Mouse (Mus musculus) limb, embryonic 15.5 days (tissue): Measurements from ENCODE around the gene Samd4b. TPM values are rescaled to one million over a fixed set of nuclear protein-coding genes. Genes with fewer than 3 reads are reported as not detected.

Source experiments
- ATAC-seq: fragments of 200-750 bp; cut with Nextera tagmentation; 2 replicates; pipeline ENCODE4 v1.8.0; 2017; ENCODE audit warnings: low read depth, moderate TSS enrichment; ENCODE audit not compliant: insufficient number of reproducible peaks, low FRiP score, low TSS enrichment
- H3K27ac ChIP-seq: fragments of 300-500 bp; sonication (generic); 2 replicates; pipeline ENCODE4 v1.5.1; 2015; ENCODE audit warnings: moderate library complexity, mild to moderate bottlenecking, inconsistent platforms
- H3K27me3 ChIP-seq: fragments of 300-500 bp; sonication (generic); 2 replicates; pipeline ENCODE4 v1.6.1; 2015; ENCODE audit warnings: inconsistent platforms
- H3K36me3 ChIP-seq: fragments of 300-500 bp; sonication (generic); 2 replicates; pipeline ENCODE4 v1.6.1; 2015; ENCODE audit warnings: inconsistent platforms
- H3K4me1 ChIP-seq: fragments of 300-500 bp; sonication (generic); 2 replicates; pipeline ENCODE4 v1.6.1; 2015; ENCODE audit warnings: inconsistent platforms
- H3K4me2 ChIP-seq: fragments of 300-500 bp; sonication (generic); 2 replicates; pipeline ENCODE4 v1.6.1; 2015; ENCODE audit warnings: mild to moderate bottlenecking, inconsistent platforms
- H3K4me3 ChIP-seq: fragments of 300-500 bp; sonication (generic); 2 replicates; pipeline ENCODE4 v1.5.1; 2015; ENCODE audit warnings: mild to moderate bottlenecking, inconsistent platforms
- H3K9ac ChIP-seq: fragments of 300-500 bp; sonication (generic); 2 replicates; pipeline ENCODE4 v1.6.1; 2015; ENCODE audit warnings: inconsistent platforms
- H3K9me3 ChIP-seq: fragments of 300-500 bp; sonication (generic); 2 replicates; pipeline ENCODE4 v1.6.1; 2016; ENCODE audit warnings: inconsistent platforms
- WGBS: fragments of 180-500 bp; shearing (Covaris S2); methylation state at CpG from one replicate; pipeline ENCODE4 v1.1.7; 2015; 5-methylcytosine and 5-hydroxymethylcytosine counted together
- polyA plus RNA-seq: library from polyadenylated mRNA; unstranded; fragments of >200 nt; fragmentation: Nextera tagmentation; extraction: Ambion mirVana; gene quantifications from 2 replicates; pipeline ENCODE4 v1.2.1, GENCODE M21; 2015

The Samd4b gene
- polyA plus RNA-seq, 1 experiment from 2014 or later: 28.3 TPM

DNA sequence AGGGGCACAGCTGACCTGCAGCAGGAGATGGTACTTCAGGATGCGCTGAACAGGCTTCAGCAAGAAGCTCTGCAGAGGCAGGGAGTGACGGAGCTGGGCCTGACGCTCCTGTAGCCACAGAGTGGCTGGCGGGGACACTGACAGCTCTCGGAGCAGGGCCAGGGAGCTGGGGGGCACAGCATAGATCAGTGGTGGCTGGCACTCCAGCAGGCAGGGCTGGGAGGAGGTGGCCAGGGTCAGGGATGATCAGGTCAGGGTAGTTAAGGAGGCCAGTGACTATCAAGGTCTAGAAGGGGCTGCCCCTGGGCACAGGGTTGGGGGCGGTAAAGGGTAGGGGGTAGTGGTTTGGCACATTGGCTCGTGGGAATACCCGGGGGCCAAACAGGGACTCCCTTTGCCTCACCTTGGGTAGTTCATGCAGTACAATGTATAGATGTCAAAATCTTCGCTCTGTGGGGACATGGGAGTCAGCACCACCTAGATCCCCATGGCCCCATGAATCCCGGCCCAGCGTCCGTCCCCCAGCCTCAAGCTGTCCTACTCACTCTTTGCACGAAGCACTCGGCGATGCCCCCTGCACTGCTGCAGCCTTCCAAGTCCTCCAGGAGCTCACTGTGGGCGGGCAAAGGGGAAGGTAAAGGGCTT is 229.5 kb downstream of the Samd4b start:
- no peaks in the 10 kb centered on the region for H3K9me3 ChIP-seq
- H3K4me2 ChIP-seq: no peak overlapping the region
- no peak overlapping the region for H3K9ac ChIP-seq
- peaks cover 16% of the 10 kb centered on the region for H3K4me1 ChIP-seq
- no peak for ATAC-seq
- H3K27me3 ChIP-seq: no peaks in the 10 kb centered on the region
- WGBS: 91% methylated on average over 16 of the region's 16 CpGs
- H3K27ac ChIP-seq: no peak overlapping the region
- H3K36me3 ChIP-seq: peaks cover 67% of the 10 kb centered on the region
- H3K4me3 ChIP-seq: no peak overlapping the region

DNA sequence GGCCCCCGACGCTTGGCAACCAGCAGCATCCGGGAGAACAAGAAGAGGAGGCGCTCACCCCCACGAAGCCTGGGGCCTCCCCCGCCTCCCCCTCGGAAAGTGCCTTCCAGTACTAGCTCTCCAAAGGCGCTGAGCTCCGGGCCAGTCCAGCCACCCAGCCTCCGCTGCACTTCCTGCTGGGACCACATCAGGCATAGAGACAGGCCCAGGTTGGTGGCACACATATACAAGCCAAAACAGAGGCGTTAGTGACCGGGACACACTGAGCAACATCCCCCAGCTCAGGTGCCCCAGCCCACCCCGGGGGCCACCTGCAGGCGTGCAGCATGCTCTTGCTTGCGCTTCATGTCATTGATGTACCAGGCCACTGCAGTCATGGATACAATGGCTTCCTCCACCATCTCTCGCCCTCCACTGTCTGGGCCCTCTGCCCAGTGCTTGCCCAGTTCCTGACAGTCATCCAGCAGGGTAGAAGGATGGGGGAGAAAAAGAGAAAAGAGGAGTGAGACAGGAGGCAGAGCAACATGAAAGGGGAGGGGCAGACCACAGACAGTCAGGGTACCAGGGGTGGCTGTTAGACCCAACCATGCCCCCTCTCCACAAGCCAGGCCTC is 230.2 kb downstream of the Samd4b start:
- Histone ChIP-seq H3K4me3 (no peak overlapping the region), H3K27ac (no peak overlapping the region), H3K9me3 (no peaks in the 10 kb centered on the region), H3K36me3 (peaks cover 72% of the 10 kb centered on the region), H3K4me2 (no peak overlapping the region), H3K27me3 (no peaks in the 10 kb centered on the region), H3K9ac (no peak overlapping the region), H3K4me1 (peaks cover 16% of the 10 kb centered on the region)
- no peak for ATAC-seq
- WGBS: 95% methylated on average over 16 of the region's 16 CpGs

DNA sequence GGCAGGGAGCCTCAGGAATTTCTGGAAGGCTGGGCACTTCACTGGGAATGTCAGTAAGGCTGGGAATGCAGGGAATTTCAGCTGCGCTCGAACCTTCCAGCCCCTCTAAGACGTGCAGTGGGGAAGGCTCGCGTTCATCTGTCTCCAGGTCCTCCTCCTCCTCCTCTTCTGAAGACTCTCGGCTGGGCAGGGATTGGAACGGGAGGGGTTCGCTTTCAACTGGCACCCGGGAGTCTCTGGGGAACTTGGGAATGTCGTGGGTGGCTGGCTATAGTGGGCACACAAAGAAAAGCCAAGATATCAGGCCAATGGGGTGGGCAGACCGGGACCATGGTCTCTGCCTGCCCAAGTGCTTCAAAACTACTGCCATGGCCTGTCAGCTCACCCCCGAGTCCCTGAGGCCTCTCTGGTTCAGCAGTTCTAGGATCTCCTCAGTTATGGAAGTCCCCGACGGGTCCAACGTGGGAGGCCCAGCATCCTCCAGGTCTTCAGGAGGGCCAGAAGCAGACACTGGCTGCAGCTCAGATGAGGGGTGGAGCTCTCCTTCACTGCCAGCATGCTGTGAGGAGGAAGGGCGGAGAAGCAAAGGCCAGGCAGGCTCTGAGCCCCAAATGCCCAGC is 235.4 kb downstream of the Samd4b start:
- ATAC-seq: no peak
- Histone ChIP-seq H3K9me3 (no peaks in the 10 kb centered on the region), H3K36me3 (peaks cover 85% of the 10 kb centered on the region), H3K4me1 (peaks cover 19% of the 10 kb centered on the region), H3K27me3 (no peaks in the 10 kb centered on the region), H3K4me2 (no peak overlapping the region), H3K9ac (no peak overlapping the region), H3K4me3 (no peak overlapping the region), H3K27ac (no peak overlapping the region)
- 82% methylated on average over 16 of the region's 16 CpGs for WGBS

DNA sequence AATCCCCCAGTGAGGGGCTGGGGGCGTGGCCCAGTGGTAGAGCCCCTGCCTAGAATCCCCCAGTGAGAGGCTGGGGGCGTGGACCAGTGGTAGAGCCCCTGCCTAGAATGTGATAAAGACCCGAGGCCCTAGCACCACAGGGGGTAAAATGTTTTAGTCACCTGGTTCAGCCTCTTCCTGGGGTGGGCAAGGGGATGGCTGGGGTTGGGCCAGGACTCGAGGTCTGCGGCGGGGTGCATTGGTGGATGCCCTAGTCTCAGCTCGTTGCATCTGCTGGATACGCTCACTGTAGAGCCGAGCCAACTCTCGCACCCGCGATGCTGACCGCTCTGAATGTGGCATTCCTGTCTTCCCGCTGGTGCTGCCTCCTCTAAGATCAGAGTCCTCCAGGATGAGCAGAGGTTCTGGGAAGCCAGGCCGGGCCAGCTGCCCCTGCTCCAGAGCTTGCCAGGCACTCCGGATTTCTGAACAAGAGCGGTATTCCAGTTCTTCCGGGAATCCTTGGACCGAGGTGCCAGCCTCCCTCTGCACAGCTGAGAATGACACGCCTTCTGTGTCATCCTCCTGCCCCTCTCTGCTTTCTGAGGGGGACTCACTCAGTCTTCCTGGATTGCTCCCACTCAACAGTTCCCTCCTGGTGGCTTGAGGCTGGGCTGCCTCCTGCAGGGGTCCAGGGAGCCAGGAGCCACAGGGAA is 236.2 kb downstream of the Samd4b start:
- Histone ChIP-seq H3K9ac (no peak overlapping the region), H3K4me1 (peaks cover 26% of the 10 kb centered on the region), H3K27me3 (no peaks in the 10 kb centered on the region), H3K9me3 (no peaks in the 10 kb centered on the region), H3K36me3 (peaks cover 78% of the 10 kb centered on the region), H3K4me2 (no peak overlapping the region), H3K4me3 (no peak overlapping the region), H3K27ac (no peak overlapping the region)
- ATAC-seq: no peak
- WGBS: 94% methylated on average over 20 of the region's 20 CpGs

DNA sequence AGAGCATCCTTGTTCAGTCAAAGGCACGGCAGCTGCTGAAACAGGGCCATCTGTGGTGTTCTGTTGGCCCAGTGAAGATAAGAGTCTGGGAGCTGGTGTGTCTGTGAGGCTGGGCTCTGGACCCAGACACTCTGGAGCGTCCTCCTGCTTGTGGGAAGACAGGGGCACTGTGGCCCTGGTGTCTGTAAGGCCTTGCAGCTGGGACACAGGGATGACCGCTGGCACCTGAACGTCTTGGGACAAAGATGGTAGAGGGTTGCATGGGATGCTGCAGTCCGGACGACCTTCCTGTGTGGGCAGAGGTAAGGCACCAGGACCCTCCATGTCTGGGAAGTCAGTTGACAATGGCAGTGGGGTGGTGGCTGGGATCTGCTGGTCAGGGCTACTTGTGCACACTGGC is 237.7 kb downstream of the Samd4b start:
- Histone ChIP-seq H3K4me1 (peaks cover 29% of the 10 kb centered on the region), H3K36me3 (peaks cover 64% of the 10 kb centered on the region)
- ATAC-seq: no peak

DNA sequence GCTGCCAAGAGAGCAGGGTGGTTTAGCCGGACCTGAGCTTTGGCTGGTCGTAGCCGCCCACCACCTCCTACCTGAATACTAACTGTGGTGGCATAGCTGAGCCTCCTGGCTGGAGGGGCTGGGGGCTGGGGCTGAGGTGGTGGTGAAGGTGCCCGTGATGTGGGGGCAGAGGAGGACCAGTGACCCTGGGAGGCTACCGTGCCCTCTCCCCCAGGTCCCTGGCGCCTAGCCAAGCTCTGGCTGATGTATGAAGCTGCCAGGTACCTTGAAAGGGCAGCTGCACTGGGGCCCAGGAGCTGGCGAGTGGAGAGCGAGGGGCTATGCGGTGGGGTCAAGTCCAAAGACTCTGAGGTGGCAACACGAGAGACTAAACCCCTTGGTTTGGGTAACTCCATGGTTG is 238.1 kb downstream of the Samd4b start:
- ATAC-seq: no peak
- Histone ChIP-seq H3K4me2 (no peak overlapping the region), H3K36me3 (peaks cover 62% of the 10 kb centered on the region), H3K27me3 (no peaks in the 10 kb centered on the region), H3K9me3 (no peaks in the 10 kb centered on the region), H3K27ac (no peak overlapping the region), H3K4me1 (peaks cover 29% of the 10 kb centered on the region), H3K4me3 (no peak overlapping the region), H3K9ac (no peak overlapping the region)
- 91% methylated on average over 10 of the region's 10 CpGs for WGBS

More for the DNA sequence above, 237.7 kb downstream of the Samd4b start:
- WGBS: 91% methylated on average over 6 of the region's 6 CpGs
- Histone ChIP-seq H3K9ac (no peak overlapping the region), H3K4me2 (no peak overlapping the region), H3K27me3 (no peaks in the 10 kb centered on the region), H3K9me3 (no peaks in the 10 kb centered on the region), H3K27ac (no peak overlapping the region), H3K4me3 (no peak overlapping the region)

DNA sequence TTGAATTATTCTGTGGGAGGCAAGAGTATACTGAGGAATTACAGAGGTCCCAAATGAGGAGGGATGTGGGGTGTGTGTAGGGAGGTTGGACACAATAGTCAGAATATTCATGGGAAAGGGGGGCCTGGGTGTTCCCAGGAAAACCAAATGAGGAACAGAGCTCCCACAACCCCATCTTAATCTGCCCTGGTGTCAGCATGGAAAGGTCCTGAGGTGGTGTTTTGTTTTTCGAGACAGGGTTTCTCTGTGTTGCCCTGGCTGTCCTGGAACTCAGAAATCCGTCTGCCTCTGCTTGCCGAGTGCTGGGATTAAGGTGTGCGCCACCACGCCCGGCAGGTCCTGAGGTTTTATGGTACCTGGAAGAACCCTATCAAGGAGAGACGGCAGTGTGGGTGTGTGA is 239.5 kb downstream of the Samd4b start:
- H3K9ac ChIP-seq: no peak overlapping the region
- WGBS: 48% methylated on average over 7 of the region's 7 CpGs
- no peak overlapping the region for H3K4me3 ChIP-seq
- H3K27me3 ChIP-seq: no peaks in the 10 kb centered on the region
- H3K4me1 ChIP-seq: peaks cover 29% of the 10 kb centered on the region
- H3K36me3 ChIP-seq: peaks cover 62% of the 10 kb centered on the region
- no peak overlapping the region for H3K4me2 ChIP-seq
- no peak for ATAC-seq
- peak overlapping the region; percentile 80 for H3K27ac ChIP-seq
- H3K9me3 ChIP-seq: no peaks in the 10 kb centered on the region

DNA sequence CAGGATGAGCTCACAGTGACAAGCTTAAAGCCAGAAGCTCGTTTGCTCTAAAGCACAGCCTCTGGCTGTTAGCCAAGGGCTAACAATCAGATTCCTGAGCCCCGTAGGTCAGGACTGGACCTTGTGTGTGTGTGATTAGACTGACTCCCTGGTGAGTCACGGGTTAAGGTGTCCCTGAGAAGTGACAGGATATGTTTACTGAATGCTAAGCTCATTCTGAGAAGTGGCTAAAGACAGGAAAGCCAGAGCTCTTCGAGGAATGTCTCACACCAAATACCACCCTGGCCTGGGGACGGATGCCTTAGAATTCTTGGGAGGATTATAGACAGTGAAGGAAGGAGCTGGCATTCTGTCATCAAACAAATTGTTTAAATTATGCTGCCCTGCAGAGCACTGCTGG is 240.0 kb downstream of the Samd4b start:
- Histone ChIP-seq H3K4me1 (peaks cover 30% of the 10 kb centered on the region), H3K4me2 (no peak overlapping the region), H3K36me3 (peaks cover 64% of the 10 kb centered on the region), H3K9me3 (no peaks in the 10 kb centered on the region), H3K27me3 (no peaks in the 10 kb centered on the region), H3K4me3 (no peak overlapping the region), H3K27ac (peak overlapping the region; percentile 80), H3K9ac (no peak overlapping the region)
- ATAC-seq: no peak
- WGBS: 7% methylated on average over 5 of the region's 5 CpGs

DNA sequence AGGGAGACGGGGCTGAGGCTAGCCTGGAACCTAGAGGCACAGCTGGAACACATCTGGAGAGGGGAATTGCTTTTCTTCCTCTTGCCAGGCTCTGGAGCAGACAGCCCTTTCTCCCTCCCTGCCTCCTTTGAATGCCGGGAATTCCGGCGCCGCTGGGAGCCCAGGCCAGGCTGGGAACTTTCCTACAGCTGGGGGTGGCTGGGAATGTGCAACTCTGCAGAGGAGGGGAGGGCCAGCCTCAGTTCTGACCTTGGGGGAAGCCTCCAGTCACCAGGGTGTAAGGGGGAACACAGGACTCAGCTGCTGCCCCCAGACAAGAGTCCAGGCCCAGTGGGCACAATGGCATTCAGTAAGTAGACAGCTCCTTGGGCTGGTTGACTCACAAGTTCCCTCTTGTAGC is 241.0 kb downstream of the Samd4b start:
- no peak overlapping the region for H3K4me2 ChIP-seq
- H3K36me3 ChIP-seq: peaks cover 62% of the 10 kb centered on the region
- H3K27me3 ChIP-seq: no peaks in the 10 kb centered on the region
- H3K27ac ChIP-seq: peak overlapping the region; percentile 80
- no peak overlapping the region for H3K9ac ChIP-seq
- WGBS: 6% methylated on average over 5 of the region's 5 CpGs
- peaks cover 34% of the 10 kb centered on the region for H3K4me1 ChIP-seq
- ATAC-seq: peak; percentile 64
- H3K9me3 ChIP-seq: no peaks in the 10 kb centered on the region
- H3K4me3 ChIP-seq: no peak overlapping the region

DNA sequence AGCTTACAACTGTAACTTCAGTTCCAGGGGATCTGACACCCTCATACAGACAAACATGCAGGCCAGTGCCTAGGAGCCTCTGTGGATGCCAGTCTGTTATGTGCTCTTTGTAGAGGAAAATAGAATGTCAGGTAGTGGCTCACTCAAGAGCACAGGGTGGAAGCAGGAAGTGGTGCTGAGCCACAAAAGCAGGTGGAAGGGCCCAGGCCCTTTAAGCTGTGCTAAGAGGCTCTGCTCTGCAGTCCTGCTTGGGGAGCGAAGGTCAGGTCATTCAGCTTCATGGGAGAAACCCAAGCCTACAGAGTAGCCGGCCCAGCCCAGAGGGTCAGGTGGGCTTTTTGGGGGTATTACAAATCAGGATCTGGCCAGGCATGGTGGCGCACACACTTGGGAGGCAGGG is 242.7 kb downstream of the Samd4b start:
- H3K36me3 ChIP-seq: peaks cover 50% of the 10 kb centered on the region
- WGBS: 86% methylated on average over 3 of the region's 3 CpGs
- no peak overlapping the region for H3K4me3 ChIP-seq
- H3K9ac ChIP-seq: no peak overlapping the region
- no peak for ATAC-seq
- H3K9me3 ChIP-seq: no peaks in the 10 kb centered on the region
- no peak overlapping the region for H3K27ac ChIP-seq
- peaks cover 41% of the 10 kb centered on the region for H3K4me1 ChIP-seq
- H3K4me2 ChIP-seq: no peak overlapping the region
- H3K27me3 ChIP-seq: no peaks in the 10 kb centered on the region

DNA sequence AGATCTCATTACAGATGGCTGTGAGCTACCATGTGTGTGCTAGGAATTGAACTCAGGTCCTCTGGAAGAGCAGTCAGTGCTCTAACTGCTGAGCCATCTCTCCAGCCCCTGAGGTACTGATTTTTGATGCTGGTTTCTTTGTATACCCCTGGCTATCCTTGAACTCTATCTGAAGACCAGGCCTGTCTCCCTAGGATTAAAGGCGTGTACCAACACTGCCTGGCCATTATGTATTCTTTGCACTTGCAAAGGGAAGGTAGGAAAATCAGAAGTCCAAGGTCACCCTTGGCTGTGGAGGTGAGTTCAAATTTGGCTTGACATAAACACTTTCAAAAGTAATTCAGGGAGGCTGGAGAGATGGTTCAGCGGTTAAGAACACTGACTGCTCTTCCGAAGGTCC is 243.3 kb downstream of the Samd4b start:
- peaks cover 43% of the 10 kb centered on the region for H3K36me3 ChIP-seq
- H3K4me2 ChIP-seq: no peak overlapping the region
- no peaks in the 10 kb centered on the region for H3K27me3 ChIP-seq
- ATAC-seq: no peak
- WGBS: 91% methylated on average over 3 of the region's 3 CpGs
- H3K27ac ChIP-seq: no peak overlapping the region
- no peak overlapping the region for H3K4me3 ChIP-seq
- H3K9me3 ChIP-seq: no peaks in the 10 kb centered on the region
- H3K9ac ChIP-seq: no peak overlapping the region
- peaks cover 42% of the 10 kb centered on the region for H3K4me1 ChIP-seq

DNA sequence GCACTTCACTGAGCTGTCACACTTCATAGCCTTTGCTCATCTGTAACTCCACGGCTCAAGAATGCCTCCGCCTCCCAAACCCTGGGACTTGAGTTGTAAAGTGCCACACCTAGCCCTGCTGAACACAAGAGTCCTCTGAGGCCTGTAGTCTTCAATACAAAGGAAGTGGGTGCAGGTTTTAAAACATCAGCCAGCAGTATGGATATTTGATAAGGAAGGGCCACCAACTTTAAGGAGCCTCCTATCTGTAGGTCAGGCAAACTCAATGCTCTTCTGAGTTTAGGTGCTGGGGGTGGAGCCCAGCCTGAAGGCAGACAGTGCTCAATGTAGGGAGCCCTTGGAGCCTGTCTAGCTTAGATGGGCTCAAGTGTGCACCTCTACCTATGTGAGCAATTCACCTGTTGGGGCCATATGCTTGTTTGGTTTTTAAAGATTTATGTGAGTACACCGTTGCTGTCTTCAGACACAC is 243.8 kb downstream of the Samd4b start:
- Histone ChIP-seq H3K9me3 (no peaks in the 10 kb centered on the region), H3K9ac (no peak overlapping the region), H3K36me3 (peaks cover 39% of the 10 kb centered on the region), H3K27me3 (no peaks in the 10 kb centered on the region), H3K4me3 (no peak overlapping the region), H3K27ac (no peak overlapping the region), H3K4me2 (no peak overlapping the region), H3K4me1 (peaks cover 45% of the 10 kb centered on the region)
- 87% methylated on average over 3 of the region's 3 CpGs for WGBS
- no peak for ATAC-seq
